ENCODE assay signal across 16 mouse cellular contexts in genomic region chr3:108853266-108853665, GRCm38 (mm10). TPM values are rescaled to one million over a fixed set of nuclear protein-coding genes. Genes with fewer than 3 reads are reported as not detected.
"Had no signal": no experiment of that assay in that cellular context is flagged by ENCODE, and none has a peak within 500 bp of the region (broad histone marks: within the 10 kb centered on the region; RNA-seq: fewer than 3 reads in every experiment).

No protein-coding gene starts in this region.

- H3K27me3 ChIP-seq: midbrain, embryonic 13.5 days; neural tube, embryonic 12.5 days had no signal

- H3K9me3 ChIP-seq: midbrain, embryonic 10.5 days; midbrain, embryonic 13.5 days; neural tube, embryonic 12.5 days had no signal

- DNase-seq: lung, adult 18-20 months; lung, embryonic 14.5 days; lung, postnatal 10 days; lung, postnatal 4 days; right cerebral cortex, postnatal 25 days; right cerebral cortex, postnatal 4 days; spleen, adult 18-20 months; thymus, adult 18-20 months; thymus, postnatal 14 days; thymus, postnatal 36 days had no signal

- H3K9ac ChIP-seq: lung, embryonic 14.5 days; midbrain, embryonic 13.5 days; neural tube, embryonic 12.5 days had no signal

- H3K4me3 ChIP-seq: midbrain, embryonic 10.5 days; midbrain, embryonic 13.5 days; neural tube, embryonic 12.5 days had no signal

- H3K36me3 ChIP-seq: midbrain, embryonic 10.5 days; midbrain, embryonic 13.5 days; neural tube, embryonic 12.5 days had no signal

- ATAC-seq: midbrain, embryonic 13.5 days; midbrain, embryonic 16.5 days had no signal

- H3K27ac ChIP-seq: midbrain, embryonic 10.5 days; midbrain, embryonic 13.5 days; neural tube, embryonic 12.5 days had no signal

- H3K4me2 ChIP-seq: lung, embryonic 14.5 days; midbrain, embryonic 13.5 days; neural tube, embryonic 12.5 days had no signal

RNA-seq across cellular contexts. Expression of gene Fndc7, which starts 36.5 kb away (rescaled TPM):
- total RNA-seq: megakaryocyte-erythroid progenitor cell, adult 5-6 weeks had no signal
- polyA plus RNA-seq: midbrain, embryonic 13.5 days; stomach, embryonic 14.5 days had no signal
